Mouse (Mus musculus): ENCODE measurements around the gene 2010315B03Rik. TPM values are rescaled to one million over a fixed set of nuclear protein-coding genes. Genes with fewer than 3 reads are reported as not detected.

2010315B03Rik gene
- polyA plus RNA-seq (2016; fragmentation: Nextera tagmentation; extraction: Ambion mirVana) = 6.9 and 7.4 TPM in 2 replicates

DNA sequence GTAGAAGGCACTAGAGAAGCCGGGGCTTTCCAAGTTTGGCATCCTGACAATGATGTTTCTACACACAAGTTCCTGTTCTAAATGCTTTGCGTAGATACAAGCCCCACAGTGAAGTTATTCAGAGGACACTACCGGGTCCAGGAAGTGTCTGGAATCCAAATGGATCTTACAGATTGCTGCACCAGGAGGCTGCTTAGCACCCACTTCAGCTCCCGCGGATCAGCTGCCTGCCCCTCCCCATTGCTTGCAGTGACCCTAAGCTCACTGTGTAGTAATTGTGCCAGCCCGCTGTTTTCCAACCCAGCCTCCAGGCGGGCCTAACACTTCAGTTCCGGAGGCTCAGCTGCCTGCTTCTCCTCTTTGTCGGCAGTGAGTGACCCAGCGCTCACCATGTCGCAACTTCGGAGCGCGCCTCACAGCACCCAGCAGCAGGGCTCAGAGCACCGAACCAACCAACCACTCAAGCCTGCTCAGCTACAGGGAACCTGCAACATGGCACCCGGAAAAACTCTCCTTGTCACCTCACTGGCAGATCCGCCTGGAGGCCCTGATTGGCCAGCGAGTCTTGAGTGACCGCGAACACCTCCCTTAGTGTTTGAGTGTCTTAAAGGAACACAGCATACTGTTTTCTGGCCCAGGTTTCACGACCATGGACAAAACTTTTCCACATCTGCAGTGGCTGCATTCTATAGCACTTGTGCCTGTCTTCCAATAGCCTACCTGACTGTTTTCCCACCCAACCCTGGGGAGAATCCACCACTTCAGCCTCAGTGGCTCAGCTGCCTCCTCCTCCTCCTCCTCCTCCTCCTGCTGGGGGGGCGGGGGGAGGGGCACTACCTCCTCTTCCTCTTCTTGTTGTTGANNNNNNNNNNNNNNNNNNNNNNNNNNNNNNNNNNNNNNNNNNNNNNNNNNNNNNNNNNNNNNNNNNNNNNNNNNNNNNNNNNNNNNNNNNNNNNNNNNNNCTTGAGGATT is at the start of gene 2010315B03Rik:
Gene 2010315B03Rik, minus strand, starts transcription at position 526 of the 972 bp plus-strand sequence.
- H3K4me2 ChIP-seq (replicated peaks) = peak within 1 kb of the TSS; percentile 56
- H3K9ac ChIP-seq = peak within 1 kb of the TSS; percentile 65
- H3K27ac ChIP-seq = peak within 1 kb of the TSS; percentile 83
- H3K4me3 ChIP-seq = peak within 1 kb of the TSS; percentile 66
- H3K36me3 ChIP-seq = no peaks in the 10 kb centered on the region
- H3K4me1 ChIP-seq = peaks cover 6% of the 10 kb centered on the region; the same call in 1 of the 2 replicates
- ATAC-seq (ENCODE audit: insufficient number of reproducible peaks, insufficient read depth, low FRiP score, low TSS enrichment) = peak; percentile 98
- 1% methylated on average over 21 of the region's 22 CpGs for WGBS
- H3K9me3 ChIP-seq = no peaks in the 10 kb centered on the region
- no peaks in the 10 kb centered on the region for H3K27me3 ChIP-seq

DNA sequence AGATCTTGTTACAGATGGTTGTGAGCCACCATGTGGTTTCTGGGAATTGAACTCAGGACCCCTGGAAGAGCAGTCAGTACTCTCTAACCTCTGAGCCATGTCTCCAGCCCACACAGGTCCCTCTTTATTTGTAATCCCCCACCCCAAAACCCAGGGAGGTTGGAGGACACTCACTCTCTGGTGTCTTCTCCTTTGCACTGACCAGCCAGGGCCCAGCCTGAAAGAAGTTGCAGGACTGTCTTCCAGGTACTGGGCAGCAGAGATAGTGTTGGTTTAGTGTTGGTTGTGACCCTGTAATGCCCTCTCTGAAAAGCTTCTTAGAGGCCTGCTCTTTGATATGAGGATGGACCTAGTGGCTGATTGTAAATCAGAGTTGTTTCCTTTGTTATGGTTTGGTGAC is 994 bp downstream of the 2010315B03Rik start:
- H3K27ac ChIP-seq = no peak overlapping the region
- ATAC-seq (ENCODE audit: insufficient number of reproducible peaks, insufficient read depth, low FRiP score, low TSS enrichment) = no peak
- H3K36me3 ChIP-seq = no peaks in the 10 kb centered on the region
- no peaks in the 10 kb centered on the region for H3K9me3 ChIP-seq
- no peaks in the 10 kb centered on the region for H3K27me3 ChIP-seq
- H3K4me1 ChIP-seq = peaks cover 6% of the 10 kb centered on the region; the same call in 1 of the 2 replicates
- peak overlapping the region; percentile 66 for H3K4me3 ChIP-seq
- H3K4me2 ChIP-seq (replicated peaks) = peak overlapping the region; percentile 56
- 0 out of 2 replicates have a peak overlapping the region, but pooled peaks have one; percentile 65 for H3K9ac ChIP-seq

GRCm38 (mm10) chr9:124288329-124288728 is 24.2 kb downstream of the 2010315B03Rik start:
- no peaks in the 10 kb centered on the region for H3K27me3 ChIP-seq
- ATAC-seq (ENCODE audit: insufficient number of reproducible peaks, insufficient read depth, low FRiP score, low TSS enrichment) = no peak
- H3K27ac ChIP-seq = no peak overlapping the region
- no peak overlapping the region for H3K4me2 ChIP-seq (replicated peaks)
- peaks cover 5% of the 10 kb centered on the region for H3K36me3 ChIP-seq
- no peaks in the 10 kb centered on the region for H3K4me1 ChIP-seq
- no peak overlapping the region for H3K9ac ChIP-seq
- no peak overlapping the region for H3K4me3 ChIP-seq
- peaks cover 4% of the 10 kb centered on the region; the same call in 1 of the 2 replicates for H3K9me3 ChIP-seq

DNA sequence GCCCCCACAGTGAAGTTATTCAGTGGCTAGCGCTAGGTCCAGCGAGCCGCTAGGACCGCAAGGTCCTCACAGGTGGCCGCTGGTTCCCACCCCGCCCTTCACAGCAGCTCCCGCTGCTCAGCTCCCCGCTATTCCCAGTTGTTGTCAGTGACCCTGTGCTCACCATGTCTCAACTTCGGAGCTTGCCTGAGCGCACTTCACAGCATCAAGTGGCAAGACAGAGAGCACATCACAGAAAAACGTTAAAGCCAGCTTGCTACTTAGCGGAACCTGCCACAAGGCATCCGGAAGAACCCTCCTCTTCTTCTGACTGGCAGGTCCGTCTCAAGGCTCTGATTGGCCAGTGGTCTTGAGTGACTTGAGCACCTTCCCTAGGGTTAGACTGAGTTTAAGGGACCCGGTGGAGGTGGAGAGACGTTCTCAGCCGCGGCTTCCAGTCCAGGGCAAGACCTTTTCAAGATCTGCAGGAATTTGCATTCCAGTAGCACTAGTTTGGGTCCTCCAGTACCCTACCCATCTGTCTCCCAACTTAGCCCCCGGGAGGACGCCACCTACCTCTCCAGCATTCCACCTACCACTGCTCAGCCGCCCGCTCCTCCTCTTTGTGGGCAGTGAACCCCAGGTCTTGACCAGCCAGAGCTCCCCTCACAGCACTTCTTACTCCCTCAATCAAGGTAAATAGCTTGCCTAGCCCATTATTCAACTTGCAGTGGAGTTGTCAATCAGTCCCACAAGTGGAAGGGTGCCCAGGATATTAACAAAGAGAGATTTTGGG is 30.4 kb downstream of the 2010315B03Rik start:
- peak; percentile 96 for ATAC-seq (ENCODE audit: insufficient number of reproducible peaks, insufficient read depth, low FRiP score, low TSS enrichment)
- H3K9ac ChIP-seq = peak overlapping the region; percentile 66
- H3K9me3 ChIP-seq = 0 out of 2 replicates have a peak, but pooled peaks cover 2% of the 10 kb centered on the region
- H3K27me3 ChIP-seq = no peaks in the 10 kb centered on the region
- peak overlapping the region; percentile 63 for H3K4me2 ChIP-seq (replicated peaks)
- peaks cover 9% of the 10 kb centered on the region for H3K4me1 ChIP-seq
- peak overlapping the region; percentile 80 for H3K27ac ChIP-seq
- under 1% methylated on average over 22 of the region's 22 CpGs for WGBS
- peak overlapping the region; percentile 75 for H3K4me3 ChIP-seq
- peaks cover 9% of the 10 kb centered on the region for H3K36me3 ChIP-seq

GRCm38 (mm10) chr9:124281448-124281791 is 31.1 kb downstream of the 2010315B03Rik start:
- peak overlapping the region; percentile 75 for H3K4me3 ChIP-seq
- no peaks in the 10 kb centered on the region for H3K27me3 ChIP-seq
- 0 out of 2 replicates have a peak, but pooled peaks cover 2% of the 10 kb centered on the region for H3K9me3 ChIP-seq
- H3K4me1 ChIP-seq = peaks cover 9% of the 10 kb centered on the region
- peaks cover 9% of the 10 kb centered on the region for H3K36me3 ChIP-seq
- 20% methylated on average over 1 of the region's 1 CpGs for WGBS
- ATAC-seq (ENCODE audit: insufficient number of reproducible peaks, insufficient read depth, low FRiP score, low TSS enrichment) = no peak
- no peak overlapping the region for H3K27ac ChIP-seq
- H3K9ac ChIP-seq = peak overlapping the region; percentile 66
- peak overlapping the region; percentile 63 for H3K4me2 ChIP-seq (replicated peaks)

- WGBS = 84% methylated on average over 2 of the region's 2 CpGs
- H3K9ac ChIP-seq = peak overlapping the region; percentile 66
- no peak overlapping the region for H3K27ac ChIP-seq
- peak overlapping the region; percentile 75 for H3K4me3 ChIP-seq
- H3K9me3 ChIP-seq = 0 out of 2 replicates have a peak, but pooled peaks cover 2% of the 10 kb centered on the region
- H3K4me2 ChIP-seq (replicated peaks) = peak overlapping the region; percentile 63
- H3K4me1 ChIP-seq = peaks cover 9% of the 10 kb centered on the region
- no peak for ATAC-seq (ENCODE audit: insufficient number of reproducible peaks, insufficient read depth, low FRiP score, low TSS enrichment)
- H3K36me3 ChIP-seq = peaks cover 9% of the 10 kb centered on the region
- H3K27me3 ChIP-seq = no peaks in the 10 kb centered on the region
These were observed 31.7 kb downstream of the 2010315B03Rik start for GRCm38 (mm10) chr9:124280576-124281447.

- peaks cover 14% of the 10 kb centered on the region for H3K36me3 ChIP-seq
- peak; percentile 12; the same call in 1 of the 2 replicates for ATAC-seq (ENCODE audit: insufficient number of reproducible peaks, insufficient read depth, low FRiP score, low TSS enrichment)
- H3K27ac ChIP-seq = no peak overlapping the region
- no peaks in the 10 kb centered on the region for H3K27me3 ChIP-seq
- peaks cover 9% of the 10 kb centered on the region for H3K4me1 ChIP-seq
- no peak overlapping the region for H3K9ac ChIP-seq
- H3K4me3 ChIP-seq = no peak overlapping the region
- 41% methylated on average over 2 of the region's 2 CpGs for WGBS
- peaks cover 8% of the 10 kb centered on the region for H3K9me3 ChIP-seq
- H3K4me2 ChIP-seq (replicated peaks) = no peak overlapping the region
These were observed 33.2 kb downstream of the 2010315B03Rik start for GRCm38 (mm10) chr9:124279300-124279699.

DNA sequence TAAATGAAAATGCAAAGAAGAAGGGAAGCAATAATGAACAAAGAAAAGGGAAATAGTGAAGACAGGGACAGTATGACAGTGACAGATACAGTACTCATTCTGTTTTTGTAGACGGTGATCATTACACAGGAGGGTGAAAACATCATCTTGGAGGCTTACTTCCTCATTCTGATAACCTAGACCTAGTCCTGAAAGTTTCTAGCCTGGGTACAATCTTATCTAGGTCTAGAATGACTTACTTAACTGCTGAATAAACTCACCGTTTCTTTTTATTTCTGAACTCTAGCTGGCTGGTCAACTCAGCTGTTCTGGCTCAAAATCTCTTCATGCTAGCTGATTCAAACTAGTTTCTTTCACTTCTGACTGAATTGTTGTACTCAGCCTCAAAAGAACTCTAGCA is 37.4 kb downstream of the 2010315B03Rik start:
- Histone ChIP-seq H3K27me3 (no peaks in the 10 kb centered on the region), H3K36me3 (peaks cover 32% of the 10 kb centered on the region), H3K27ac (no peak overlapping the region), H3K4me3 (no peak overlapping the region), H3K4me2 (replicated peaks) (no peak overlapping the region), H3K9me3 (peaks cover 33% of the 10 kb centered on the region), H3K9ac (no peak overlapping the region), H3K4me1 (no peaks in the 10 kb centered on the region)
- WGBS = 93% methylated on average over 2 of the region's 2 CpGs
- no peak for ATAC-seq (ENCODE audit: insufficient number of reproducible peaks, insufficient read depth, low FRiP score, low TSS enrichment)

DNA sequence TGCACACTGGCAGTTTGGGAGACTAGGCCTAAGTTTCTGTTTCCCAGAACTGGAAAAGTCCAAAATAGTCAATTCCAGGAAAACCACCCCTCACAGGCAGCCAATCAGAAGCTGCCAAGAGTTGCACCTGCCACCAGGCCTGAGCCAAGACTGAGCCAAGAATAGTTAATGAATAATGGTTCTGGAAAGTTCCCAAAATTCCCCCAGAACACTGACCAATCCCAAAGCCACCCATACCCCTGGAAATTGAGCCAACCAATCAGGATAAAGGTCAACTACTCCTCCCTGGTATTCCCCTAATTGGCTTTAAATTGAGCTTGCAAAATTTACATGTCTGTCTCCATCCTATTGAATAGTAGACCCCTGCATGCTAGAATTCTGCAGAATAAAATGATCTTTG is 39.3 kb downstream of the 2010315B03Rik start:
- no peak overlapping the region for H3K4me2 ChIP-seq (replicated peaks)
- peaks cover 47% of the 10 kb centered on the region for H3K9me3 ChIP-seq
- no peaks in the 10 kb centered on the region for H3K4me1 ChIP-seq
- H3K9ac ChIP-seq = no peak overlapping the region
- peaks cover 45% of the 10 kb centered on the region for H3K36me3 ChIP-seq
- no peak overlapping the region for H3K27ac ChIP-seq
- no peak for ATAC-seq (ENCODE audit: insufficient number of reproducible peaks, insufficient read depth, low FRiP score, low TSS enrichment)
- no peak overlapping the region for H3K4me3 ChIP-seq
- H3K27me3 ChIP-seq = no peaks in the 10 kb centered on the region

GRCm38 (mm10) chr9:124267929-124268328 is 44.6 kb downstream of the 2010315B03Rik start:
- WGBS = 30% methylated on average over 2 of the region's 2 CpGs

GRCm38 (mm10) chr9:124267493-124267892 is 45.0 kb downstream of the 2010315B03Rik start:
- Histone ChIP-seq H3K36me3 (peaks cover 25% of the 10 kb centered on the region), H3K9me3 (peaks cover 23% of the 10 kb centered on the region), H3K27ac (no peak overlapping the region), H3K4me2 (replicated peaks) (no peak overlapping the region), H3K4me3 (no peak overlapping the region), H3K27me3 (no peaks in the 10 kb centered on the region), H3K4me1 (no peaks in the 10 kb centered on the region), H3K9ac (no peak overlapping the region)
- ATAC-seq (ENCODE audit: insufficient number of reproducible peaks, insufficient read depth, low FRiP score, low TSS enrichment) = no peak

More at GRCm38 (mm10) chr9:124267929-124268328, 44.6 kb downstream of the 2010315B03Rik start:
- ATAC-seq (ENCODE audit: insufficient number of reproducible peaks, insufficient read depth, low FRiP score, low TSS enrichment) = peak; percentile 80
- Histone ChIP-seq H3K4me2 (replicated peaks) (no peak overlapping the region), H3K27ac (no peak overlapping the region), H3K4me3 (no peak overlapping the region), H3K9me3 (peaks cover 26% of the 10 kb centered on the region), H3K9ac (no peak overlapping the region), H3K36me3 (peaks cover 27% of the 10 kb centered on the region), H3K27me3 (no peaks in the 10 kb centered on the region), H3K4me1 (no peaks in the 10 kb centered on the region)
